Mouse (Mus musculus) C2C12 (cell line): ENCODE data around the gene Crkl. TPM values are rescaled to one million over a fixed set of nuclear protein-coding genes. Genes with fewer than 3 reads are reported as not detected.

Experiments
- H3K27me3 ChIP-seq: one replicate; pipeline ENCODE4 v1.6.1; 2011; ENCODE audit not compliant: control insufficient read depth, insufficient read depth, insufficient read length
- H3K36me3 ChIP-seq: one replicate; pipeline ENCODE4 v1.6.1; 2011; ENCODE audit not compliant: control insufficient read depth, insufficient read depth
- H3K4me3 ChIP-seq: one replicate; pipeline ENCODE4 v1.5.1; 2011; ENCODE audit warnings: mild to moderate bottlenecking, control low read depth; ENCODE audit not compliant: poor library complexity, insufficient read depth, severe bottlenecking
- H3K79me2 ChIP-seq: one replicate; pipeline ENCODE4 v1.6.1; 2011; ENCODE audit not compliant: control insufficient read depth, insufficient read depth
- H3K79me3 ChIP-seq: one replicate; pipeline ENCODE4 v1.6.1; 2011; ENCODE audit warnings: low read depth, control low read depth
- H3ac ChIP-seq: one replicate; pipeline ENCODE3; 2011; ENCODE audit warnings: low read depth; ENCODE audit not compliant: control insufficient read depth, insufficient read length
- CEBPB ChIP-seq: IDR thresholded peaks from one replicate; pipeline ENCODE4 v1.6.1; 2011; ENCODE audit warnings: low read depth, mild to moderate bottlenecking, control low read depth, moderate library complexity
- CTCF ChIP-seq: IDR thresholded peaks from one replicate; pipeline ENCODE4 v1.5.1; 2011; ENCODE audit not compliant: control insufficient read depth, insufficient read depth, insufficient read length
- FOSL1 ChIP-seq: IDR thresholded peaks from one replicate; pipeline ENCODE4 v1.8.0; 2011; ENCODE audit warnings: mild to moderate bottlenecking, low read length; ENCODE audit not compliant: poor library complexity, insufficient read depth, severe bottlenecking
- MAX ChIP-seq: IDR thresholded peaks from one replicate; pipeline ENCODE4 v1.6.1; 2011; ENCODE audit warnings: mild to moderate bottlenecking, control low read depth
- MYOD1 ChIP-seq: IDR thresholded peaks from one replicate; pipeline ENCODE4 v1.6.1; 2011; ENCODE audit warnings: low read depth; ENCODE audit not compliant: control insufficient read depth, insufficient read length
- MYOG ChIP-seq: IDR thresholded peaks from one replicate; pipeline ENCODE4 v1.6.1; 2011; ENCODE audit not compliant: control insufficient read depth, insufficient read length; ENCODE audit errors: extremely low read depth
- USF1 ChIP-seq: IDR thresholded peaks from one replicate; pipeline ENCODE4 v1.6.1; 2011; ENCODE audit warnings: low read depth, mild to moderate bottlenecking, control low read depth, moderate library complexity
- polyA plus RNA-seq: library from polyadenylated mRNA; unstranded; fragments of >200 nt; fragmentation: generic; extraction: Trizol; gene quantifications from one replicate; pipeline ENCODE4 v1.2.1, GENCODE M21; 2012; ENCODE audit warnings: missing spikeins

Crkl gene
- polyA plus RNA-seq, 1 experiment, result 15.2 TPM

DNA sequence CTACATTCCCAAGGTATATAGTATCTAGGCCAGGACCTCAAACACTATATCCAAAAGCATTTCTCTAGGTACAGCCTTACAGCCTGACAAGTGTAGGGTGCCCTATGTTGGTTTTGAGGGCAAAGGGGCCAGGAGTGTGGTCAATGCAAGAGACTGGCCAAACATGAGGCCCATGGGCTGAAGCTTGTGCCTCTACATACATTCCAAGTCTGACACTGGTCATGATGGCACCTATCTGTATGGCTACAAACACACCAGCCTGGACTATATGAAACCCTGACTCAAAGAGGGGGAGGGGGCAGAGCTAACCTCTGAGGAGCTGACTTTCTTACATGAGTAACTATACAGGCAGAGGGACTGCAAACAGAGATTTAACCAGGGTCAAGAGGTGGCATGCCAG lies 75.8 kb downstream of the Crkl start:
- peaks cover 63% of the 10 kb centered on the region for H3K36me3 ChIP-seq
- H3K4me3 ChIP-seq, result no peak overlapping the region
- no peak for TF ChIP-seq FOSL1
- TF ChIP-seq CEBPB, result no peak
- TF ChIP-seq USF1, result no peak
- no peak for TF ChIP-seq MAX
- TF ChIP-seq CTCF, result no peak
- peaks cover 18% of the 10 kb centered on the region for H3K79me3 ChIP-seq
- no peak overlapping the region for H3ac ChIP-seq
- H3K27me3 ChIP-seq, result no peaks in the 10 kb centered on the region
- peaks cover 32% of the 10 kb centered on the region for H3K79me2 ChIP-seq

DNA sequence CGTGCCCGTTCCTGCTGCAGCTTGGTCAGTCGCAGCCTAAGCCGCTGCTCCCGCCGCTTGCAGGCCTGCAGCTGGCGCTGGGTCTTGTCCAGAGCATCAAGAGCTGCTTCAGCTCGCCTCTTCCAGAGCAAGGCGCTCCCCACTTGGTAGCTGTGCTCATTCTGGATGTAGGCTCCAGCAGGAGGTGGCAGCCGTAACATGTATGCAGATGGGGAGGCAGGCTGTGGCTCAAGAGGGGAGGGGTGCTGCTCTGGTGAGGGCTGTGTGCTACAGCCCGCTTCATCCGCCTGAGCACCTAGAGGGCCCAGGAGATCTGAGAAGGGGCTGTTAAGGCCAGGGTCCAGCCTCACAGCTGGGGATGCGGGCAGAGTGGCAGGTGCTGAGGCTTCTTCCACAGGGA lies 76.5 kb downstream of the Crkl start:
- TF ChIP-seq MAX, result no peak
- no peak for TF ChIP-seq CTCF
- TF ChIP-seq USF1, result no peak
- no peak for TF ChIP-seq MYOD1
- no peak for TF ChIP-seq CEBPB
- no peak for TF ChIP-seq FOSL1
- no peak for TF ChIP-seq MYOG
- Histone ChIP-seq H3ac (no peak overlapping the region), H3K4me3 (no peak overlapping the region), H3K79me3 (peaks cover 18% of the 10 kb centered on the region), H3K36me3 (peaks cover 58% of the 10 kb centered on the region), H3K79me2 (peaks cover 32% of the 10 kb centered on the region), H3K27me3 (no peaks in the 10 kb centered on the region)

DNA sequence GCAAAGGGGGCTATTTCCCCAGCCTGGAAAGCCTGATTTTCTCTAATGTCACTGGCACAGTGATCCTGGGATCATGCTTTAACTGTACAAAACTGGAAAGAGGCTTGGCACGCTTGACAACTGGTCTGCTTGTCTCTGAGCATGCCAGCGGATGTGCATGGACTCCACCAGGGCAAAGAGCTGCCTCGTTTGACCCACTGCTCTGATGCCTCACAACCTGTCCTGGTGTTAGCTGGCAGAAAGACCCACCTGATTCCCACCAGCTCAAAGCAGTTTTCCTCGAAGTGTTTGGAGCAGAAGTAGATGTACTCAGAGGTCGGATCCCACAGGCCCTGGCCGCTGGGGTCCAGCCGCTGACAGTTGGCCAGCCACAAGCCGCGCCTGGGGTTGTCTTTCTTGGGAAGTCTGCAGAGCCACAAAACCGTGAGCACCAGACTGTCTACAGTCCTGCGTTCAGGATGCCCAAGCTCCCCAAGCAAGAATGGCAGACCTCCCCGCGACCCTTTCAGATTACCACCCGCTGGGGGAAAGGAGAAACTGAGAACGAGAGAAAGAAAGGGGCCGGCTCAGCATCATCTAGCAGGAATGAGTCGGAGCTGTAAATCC lies 78.3 kb downstream of the Crkl start:
- no peak for TF ChIP-seq CTCF
- TF ChIP-seq MAX, result no peak
- TF ChIP-seq MYOD1, result no peak
- TF ChIP-seq FOSL1, result no peak
- TF ChIP-seq CEBPB, result no peak
- no peak for TF ChIP-seq USF1
- no peak for TF ChIP-seq MYOG
- no peaks in the 10 kb centered on the region for H3K27me3 ChIP-seq
- peaks cover 18% of the 10 kb centered on the region for H3K79me3 ChIP-seq
- peak overlapping the region; percentile 85 for H3K4me3 ChIP-seq
- H3ac ChIP-seq, result peak overlapping the region; percentile 83
- H3K36me3 ChIP-seq, result peaks cover 41% of the 10 kb centered on the region
- peaks cover 32% of the 10 kb centered on the region for H3K79me2 ChIP-seq

- TF ChIP-seq CTCF, result no peak
- TF ChIP-seq FOSL1, result no peak
- TF ChIP-seq CEBPB, result no peak
- peak; percentile 69 for TF ChIP-seq MAX
- TF ChIP-seq MYOG, result no peak
- no peak for TF ChIP-seq MYOD1
- TF ChIP-seq USF1, result no peak
- H3ac ChIP-seq, result peak within 1 kb of the TSS; percentile 83
- H3K79me2 ChIP-seq, result peaks cover 32% of the 10 kb centered on the region
- peak within 1 kb of the TSS; percentile 85 for H3K4me3 ChIP-seq
- peaks cover 18% of the 10 kb centered on the region for H3K79me3 ChIP-seq
- no peaks in the 10 kb centered on the region for H3K27me3 ChIP-seq
- H3K36me3 ChIP-seq, result peaks cover 35% of the 10 kb centered on the region
Observed at GRCm38 (mm10) chr16:17530640-17531288, 79.0 kb downstream of the Crkl start, which contains the start of gene Thap7. TSS of gene Thap7 (minus strand) at chr16:17531136.

DNA sequence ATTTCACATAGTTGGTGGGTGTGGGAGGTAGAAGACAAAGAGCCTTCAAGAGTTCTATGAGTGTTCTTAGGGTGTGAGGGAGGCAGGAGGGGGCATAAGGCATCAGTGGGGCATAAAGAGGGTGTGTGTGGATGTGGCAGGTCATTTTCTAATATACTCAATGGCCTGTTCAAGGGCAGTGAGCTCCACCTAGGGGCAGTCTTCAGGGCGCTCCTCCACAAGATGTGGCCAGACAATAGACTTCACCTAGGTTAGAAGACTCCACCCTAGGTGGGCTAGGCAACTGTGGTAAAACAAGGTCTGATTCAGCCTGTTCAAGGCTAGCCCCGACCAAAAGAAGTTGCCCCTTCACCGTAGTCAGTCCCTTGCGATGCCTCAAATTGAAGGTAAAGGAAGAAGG lies 80.5 kb downstream of the Crkl start:
- Histone ChIP-seq H3K27me3 (no peaks in the 10 kb centered on the region), H3K4me3 (no peak overlapping the region), H3K79me3 (peaks cover 18% of the 10 kb centered on the region), H3ac (no peak overlapping the region), H3K36me3 (peaks cover 20% of the 10 kb centered on the region), H3K79me2 (peaks cover 32% of the 10 kb centered on the region)
- TF ChIP-seq MAX (no peak), FOSL1 (no peak), CTCF (no peak), CEBPB (no peak)

DNA sequence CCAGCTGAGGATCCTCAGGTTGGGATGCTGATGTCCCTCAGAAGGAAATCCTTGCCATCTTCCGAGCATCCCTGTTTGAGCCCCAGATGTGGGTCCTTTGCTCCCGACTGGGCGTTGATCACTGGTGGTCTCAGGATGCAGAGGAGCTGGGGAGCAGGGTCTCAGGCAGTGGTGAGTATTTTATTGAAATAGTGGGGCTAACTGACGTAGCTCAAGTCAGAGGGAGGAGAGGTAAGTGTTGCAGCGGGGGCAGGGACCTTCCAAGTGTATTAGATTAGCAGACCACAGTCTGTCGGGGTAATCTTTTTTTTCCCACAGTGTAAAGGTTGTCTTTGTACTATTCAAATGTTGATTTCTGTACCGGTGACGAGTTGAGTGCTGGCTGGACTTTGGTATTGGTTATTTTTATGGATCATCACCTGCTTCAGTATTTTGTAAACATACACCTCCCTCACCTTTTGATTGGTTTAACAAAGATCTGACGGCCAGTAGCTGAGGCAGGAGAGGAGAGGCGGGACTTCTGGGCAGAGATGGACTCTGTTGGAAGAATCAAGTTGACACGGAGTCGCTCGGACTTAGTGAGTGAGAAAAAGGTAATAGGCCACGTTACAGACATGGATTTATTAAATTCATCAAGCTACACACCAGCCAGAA lies 81.0 kb downstream of the Crkl start:
- peaks cover 18% of the 10 kb centered on the region for H3K79me3 ChIP-seq
- TF ChIP-seq MYOG (no peak), CEBPB (no peak), MAX (no peak), MYOD1 (no peak), USF1 (no peak), CTCF (no peak), FOSL1 (no peak)
- H3K36me3 ChIP-seq, result peaks cover 15% of the 10 kb centered on the region
- H3K79me2 ChIP-seq, result peaks cover 32% of the 10 kb centered on the region
- H3K4me3 ChIP-seq, result no peak overlapping the region
- H3K27me3 ChIP-seq, result no peaks in the 10 kb centered on the region
- H3ac ChIP-seq, result no peak overlapping the region
